Mouse (Mus musculus): ENCODE measurements at regions not wholly inside any gene's neighbourhood (a gene's known extent, or its start where the extent isn't known, plus 50 kb on each side); places are given as distances from the start of the nearest gene placed in this dataset.

DNA sequence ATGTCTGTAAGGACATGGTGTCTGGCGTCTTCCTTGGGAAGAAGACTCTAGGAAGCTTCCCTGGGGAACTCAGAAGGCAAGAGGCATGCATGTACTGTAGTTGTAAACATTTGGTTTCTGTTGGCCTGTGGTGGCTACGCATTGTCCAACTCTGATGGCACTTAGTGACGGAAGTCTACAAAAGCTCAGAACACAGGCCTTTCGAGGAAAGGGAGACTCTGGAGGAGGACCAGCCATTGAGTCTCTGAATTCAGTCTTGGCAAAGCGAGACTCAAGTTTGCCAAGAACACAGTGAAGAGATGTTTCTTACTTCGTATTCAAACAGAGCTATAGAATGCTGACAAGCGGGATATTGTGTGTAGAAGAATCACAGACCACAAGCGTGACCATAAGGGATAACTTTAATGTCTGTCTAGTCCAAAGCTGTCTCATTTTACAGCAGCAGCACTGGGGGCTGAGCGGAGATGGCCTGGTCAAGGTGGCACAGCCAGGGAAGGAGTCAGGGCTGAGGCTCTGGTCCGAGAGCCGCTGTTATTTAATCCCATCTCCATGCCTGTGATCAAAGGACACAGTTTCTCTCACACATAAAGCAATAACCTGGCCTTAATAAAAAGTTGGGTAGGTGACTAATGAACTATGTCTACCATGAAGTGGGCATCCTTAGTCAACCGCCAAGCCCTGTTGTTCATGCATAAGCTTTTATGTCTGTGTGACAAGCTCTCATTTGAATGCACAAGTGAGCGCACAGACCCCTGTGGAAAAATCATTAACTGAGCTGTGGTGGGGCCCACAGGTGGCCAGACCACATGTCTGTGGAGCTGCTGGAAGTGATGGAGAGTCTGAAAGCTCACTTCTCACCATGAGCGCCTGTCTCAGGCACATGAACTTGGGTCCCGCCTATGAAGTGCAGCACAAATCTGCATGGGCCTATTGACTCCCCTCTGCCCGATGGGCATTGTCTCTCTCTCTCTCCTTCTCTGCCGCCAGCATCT, 239.4 kb upstream of the Sall1 start:
- DNase-seq (ENCODE audit: low spot score in 2 of 2) = no peak

DNA sequence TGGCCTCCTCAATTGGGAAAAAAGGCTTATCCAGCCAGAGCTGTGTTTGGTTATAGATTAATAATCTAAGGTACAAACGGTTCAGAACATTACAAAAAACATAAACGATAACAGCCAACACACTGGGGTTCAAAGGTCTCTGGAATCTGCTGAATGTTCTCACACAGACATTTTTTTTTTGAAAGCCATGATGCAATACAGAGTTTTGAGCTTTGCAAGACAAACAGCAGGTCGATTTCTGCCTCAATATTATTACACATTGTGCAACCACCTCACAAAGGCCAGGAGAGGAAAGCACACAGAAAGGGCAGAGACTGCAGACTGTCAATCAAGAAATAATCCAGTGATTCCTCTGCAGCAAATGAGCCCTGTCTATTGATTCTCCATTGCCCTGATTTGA, 235.9 kb upstream of the Sall1 start:
- DNase-seq (ENCODE audit: low spot score in 2 of 2) = no peak

GRCm38 (mm10) chr8:89279142-89279541, 235.2 kb upstream of the Sall1 start:
- no peak for DNase-seq (ENCODE audit: low spot score in 2 of 2)

DNA sequence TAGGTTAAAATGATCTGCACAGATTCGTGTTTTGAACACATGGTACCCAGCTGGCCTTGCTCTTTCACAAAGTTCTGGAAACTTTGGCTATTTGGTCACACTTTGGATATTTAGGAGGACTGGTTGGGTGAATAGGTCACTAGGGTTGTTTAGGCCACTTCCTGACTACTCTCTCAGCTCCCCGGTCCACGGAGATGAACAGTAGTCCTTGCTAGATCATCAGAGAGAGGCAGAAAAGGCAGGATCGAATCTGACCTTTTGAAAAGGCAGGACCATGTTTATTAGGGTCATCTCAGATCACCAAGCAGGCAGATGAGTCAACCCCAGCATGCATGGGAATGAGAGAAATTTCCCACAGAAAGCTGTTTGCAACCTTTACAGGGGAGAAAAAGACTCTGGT, 229.3 kb upstream of the Sall1 start:
- DNase-seq (ENCODE audit: low spot score in 2 of 2) = no peak

DNA sequence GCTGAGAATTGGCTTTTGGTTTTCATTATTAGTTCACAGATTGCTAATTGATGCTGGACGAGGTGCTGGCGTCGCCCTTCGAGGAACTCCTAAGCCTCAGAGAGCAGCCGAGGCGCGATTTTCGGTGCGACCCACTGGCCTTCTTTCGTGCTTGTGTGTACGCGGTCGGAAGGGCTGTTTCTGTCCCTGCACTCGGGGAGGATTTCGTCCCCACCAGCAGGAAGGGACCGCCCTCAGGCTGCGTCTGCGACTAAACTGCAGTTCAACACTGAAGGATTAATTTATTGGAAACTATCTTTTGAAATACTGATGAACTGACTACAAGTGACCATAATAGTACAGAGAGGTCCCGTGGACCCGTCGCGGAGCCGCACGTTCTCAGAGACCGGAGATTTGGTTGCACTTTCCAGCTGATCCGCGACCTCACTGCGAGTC, 228.4 kb upstream of the Sall1 start:
- DNase-seq (ENCODE audit: low spot score in 2 of 2) = no peak

DNA sequence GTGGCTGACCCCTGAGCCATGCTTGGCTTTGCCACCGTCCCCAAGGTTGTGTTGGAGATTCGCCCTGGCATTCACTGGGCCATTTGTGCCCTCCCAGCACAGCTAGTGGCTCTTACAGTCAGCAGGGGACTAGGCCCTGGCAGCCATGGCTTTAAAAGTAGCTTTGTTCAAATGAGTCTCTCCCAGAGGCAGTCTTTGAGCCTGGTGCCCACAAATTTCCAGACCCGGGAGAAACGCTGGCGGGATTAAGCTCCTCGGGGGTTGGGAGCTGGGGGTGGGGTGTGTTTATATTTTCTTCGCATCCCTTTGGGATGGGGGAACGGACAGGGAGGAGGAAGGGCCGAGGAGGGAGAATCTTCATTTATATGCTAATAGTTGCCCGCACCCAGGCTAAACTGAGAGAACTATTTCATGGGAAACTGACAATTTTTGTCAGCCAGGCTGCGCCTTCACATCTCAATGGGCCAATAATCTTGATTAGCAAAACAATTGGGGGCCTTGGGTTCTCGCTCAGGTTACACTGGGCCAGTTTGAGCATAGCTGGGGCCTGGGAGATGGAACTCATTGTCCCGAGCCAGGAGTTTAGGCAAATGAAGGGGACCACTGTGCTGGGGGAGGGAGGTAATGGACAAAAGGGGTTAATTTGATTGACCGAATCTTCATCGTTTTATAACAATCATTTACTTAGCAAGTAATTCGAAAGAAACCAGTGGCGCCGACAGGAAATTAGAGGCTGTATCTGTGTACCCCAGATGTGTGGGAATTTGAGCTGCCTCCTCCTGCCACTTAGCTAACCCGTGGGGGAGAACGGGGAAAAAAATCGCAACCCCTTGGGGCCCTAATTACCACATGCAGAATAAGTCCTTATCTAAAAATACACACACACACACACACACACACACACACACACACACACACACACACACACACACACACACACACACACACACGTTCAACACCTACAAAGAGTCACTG, 227.7 kb upstream of the Sall1 start:
- no peak for DNase-seq (ENCODE audit: low spot score in 2 of 2)

- no peak for DNase-seq (ENCODE audit: low spot score in 2 of 2)
Measured at GRCm38 (mm10) chr8:89270001-89270400, 226.0 kb upstream of the Sall1 start.

DNA sequence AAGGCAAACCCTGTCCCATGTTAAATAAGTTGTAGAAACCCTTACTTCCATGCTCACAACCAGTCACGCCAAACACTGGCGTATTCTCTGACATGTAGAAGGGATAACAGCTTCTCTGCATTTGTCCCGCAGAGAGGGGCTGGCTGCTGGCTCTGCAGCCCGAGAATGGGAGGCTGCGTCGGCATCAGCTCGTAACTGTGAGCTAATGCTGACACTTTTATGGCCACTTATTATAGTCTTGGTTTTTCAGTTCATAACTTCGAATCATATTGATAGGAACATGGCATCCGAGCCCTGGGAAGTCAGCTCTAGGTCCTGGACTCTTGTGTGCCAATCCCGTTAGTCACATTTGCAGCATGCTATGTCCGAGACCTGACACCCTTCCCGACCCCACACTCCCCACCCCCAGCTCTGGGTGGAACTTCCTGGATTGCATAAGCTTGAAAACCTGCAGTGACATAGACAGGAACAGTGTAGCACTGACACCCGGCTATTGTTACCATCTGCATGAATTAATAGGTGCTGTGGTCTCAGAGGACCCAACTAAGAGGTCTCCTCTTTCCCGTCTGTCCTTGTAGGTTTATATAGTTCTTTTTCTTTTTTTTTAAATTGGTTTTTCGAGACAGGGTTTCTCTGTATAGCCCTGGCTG, 217.3 kb upstream of the Sall1 start:
- no peak for DNase-seq (ENCODE audit: low spot score in 2 of 2)

GRCm38 (mm10) chr8:89259881-89260280, 215.9 kb upstream of the Sall1 start:
- DNase-seq (ENCODE audit: low spot score in 2 of 2) = no peak

DNA sequence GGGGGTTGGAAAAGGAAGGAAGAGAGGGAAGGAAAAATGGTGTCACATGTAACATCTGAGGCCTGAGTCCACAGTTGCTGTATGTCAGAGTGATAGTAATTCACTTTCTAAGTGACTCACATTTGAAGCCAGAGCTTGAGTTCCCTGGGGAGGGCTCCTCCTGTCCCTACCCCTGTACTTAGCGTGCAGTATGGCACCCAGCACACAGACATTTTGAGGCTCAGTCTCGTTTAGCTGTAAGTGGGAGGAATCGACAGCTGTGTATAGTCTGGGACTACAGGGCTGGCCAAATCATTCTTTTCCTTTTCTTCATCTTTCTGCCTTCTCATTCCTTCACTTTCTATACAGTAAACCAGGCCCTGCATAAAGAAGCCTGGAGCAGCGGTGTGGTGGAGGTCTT, 202.4 kb upstream of the Sall1 start:
- no peak for DNase-seq (ENCODE audit: low spot score in 2 of 2)

DNA sequence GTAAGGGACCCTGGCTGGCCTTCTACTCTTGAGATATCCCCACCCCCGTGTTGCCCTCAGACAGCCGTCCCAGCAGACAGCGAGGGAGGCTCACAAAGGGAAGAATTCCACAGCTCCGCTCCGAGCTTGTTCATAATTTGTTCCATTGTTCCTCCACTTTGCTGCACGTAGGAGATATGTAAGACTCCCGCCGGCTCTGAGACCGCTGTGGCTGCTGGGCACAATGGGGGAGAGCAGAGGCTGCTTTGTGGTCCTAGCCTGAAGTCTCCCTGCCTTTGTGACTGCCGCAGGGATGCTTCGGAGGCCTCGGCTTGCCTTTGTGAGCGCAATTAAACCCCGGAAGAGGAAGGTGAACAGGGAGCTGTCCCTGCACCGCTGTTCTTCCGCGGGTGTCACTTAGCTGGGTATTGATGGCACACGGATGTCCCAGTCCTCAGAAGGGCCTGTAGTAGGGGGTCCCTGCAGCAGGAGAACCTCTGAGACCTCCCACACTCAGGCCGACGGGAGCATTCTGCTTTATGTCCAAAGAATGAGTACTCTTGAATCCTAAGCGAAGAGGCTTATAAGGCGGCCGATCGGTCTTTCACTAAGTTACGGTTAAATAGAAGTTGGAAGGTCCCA, 201.3 kb upstream of the Sall1 start:
- no peak for DNase-seq (ENCODE audit: low spot score in 2 of 2)

DNA sequence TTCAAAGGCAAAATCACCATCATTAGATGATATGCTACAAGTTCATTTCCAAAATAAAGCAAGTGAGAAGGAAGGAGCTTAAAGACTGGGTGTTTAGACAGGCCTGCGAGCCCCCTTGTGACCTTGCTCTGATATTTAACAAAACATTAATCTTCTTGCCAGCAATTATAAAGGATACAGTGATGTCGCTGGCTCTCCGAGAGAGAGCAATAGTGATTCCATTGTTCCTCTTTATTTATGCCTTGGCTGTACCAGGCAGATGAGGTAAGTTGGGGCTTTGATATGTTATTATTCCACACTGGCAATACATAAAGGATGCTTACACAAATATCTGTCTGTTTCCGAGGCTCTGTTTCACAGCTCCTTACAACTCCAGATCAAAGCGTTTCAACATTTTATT, 197.7 kb upstream of the Sall1 start:
- no peak for DNase-seq (ENCODE audit: low spot score in 2 of 2)

DNA sequence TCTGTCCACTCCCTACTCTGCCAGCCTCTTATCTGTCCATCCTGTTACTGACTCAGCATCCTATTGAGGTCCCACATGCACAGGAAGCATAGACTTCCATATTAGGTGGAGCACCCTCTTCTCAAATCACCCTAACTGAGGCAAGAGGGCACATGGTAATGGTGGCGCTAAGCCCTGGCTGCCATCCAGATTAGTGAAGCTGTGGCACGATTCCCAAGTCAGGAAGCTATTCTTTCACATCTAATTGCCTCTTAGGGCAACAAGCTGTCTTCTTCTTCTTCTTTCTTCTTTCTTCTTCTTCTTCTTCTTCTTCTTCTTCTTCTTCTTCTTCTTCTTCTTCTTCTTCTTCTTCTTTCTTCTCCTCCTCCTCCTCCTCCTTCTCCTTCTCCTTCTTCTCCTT, 195.7 kb upstream of the Sall1 start:
- no peak for DNase-seq (ENCODE audit: low spot score in 2 of 2)

DNA sequence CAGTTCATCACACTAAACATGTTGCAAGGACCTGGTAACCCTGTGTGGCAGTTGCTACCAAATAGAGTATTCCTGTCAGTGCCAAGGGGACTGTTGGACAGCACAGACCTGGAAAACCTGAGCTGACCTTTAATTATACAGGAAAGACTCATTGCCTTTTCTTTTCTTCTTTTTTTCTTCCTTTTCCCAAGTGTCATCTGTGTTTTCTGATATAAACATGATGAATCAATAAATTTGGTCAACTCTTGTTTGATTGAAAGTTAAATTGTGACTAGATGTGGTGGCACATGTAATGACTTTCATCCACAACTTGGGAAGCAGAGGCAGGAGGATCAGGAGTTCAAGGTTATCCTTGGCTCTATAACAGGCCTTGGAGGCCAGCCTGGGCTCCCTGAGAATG, 190.1 kb upstream of the Sall1 start:
- DNase-seq (ENCODE audit: low spot score in 2 of 2) = no peak

GRCm38 (mm10) chr8:89232318-89232717, 188.4 kb upstream of the Sall1 start:
- DNase-seq (ENCODE audit: low spot score in 2 of 2) = no peak

- DNase-seq (ENCODE audit: low spot score in 2 of 2) = no peak
Measured at GRCm38 (mm10) chr8:89229144-89229543, 185.2 kb upstream of the Sall1 start.

- no peak for DNase-seq (ENCODE audit: low spot score in 2 of 2)
Measured at GRCm38 (mm10) chr8:89220870-89221269, 176.9 kb upstream of the Sall1 start.

DNA sequence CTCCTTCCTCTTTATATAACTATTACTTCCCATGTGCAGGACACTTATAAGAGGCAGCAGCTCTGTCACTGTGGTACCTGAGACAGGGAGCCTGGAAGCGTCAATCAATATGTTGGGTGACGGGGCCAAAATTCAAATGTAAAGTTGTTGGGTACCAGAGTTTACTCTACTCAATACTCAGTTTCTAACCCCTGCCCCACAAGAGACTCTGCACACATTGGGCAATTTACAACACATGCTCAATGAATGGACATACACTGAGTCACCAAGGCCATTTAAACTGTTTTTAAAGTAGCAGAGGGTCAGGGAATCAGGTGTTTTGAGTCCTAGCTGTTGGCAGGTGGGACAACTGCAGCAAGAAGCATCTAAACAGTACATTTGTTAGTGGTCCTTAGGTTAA, 176.4 kb upstream of the Sall1 start:
- DNase-seq (ENCODE audit: low spot score in 2 of 2) = no peak

- DNase-seq (ENCODE audit: low spot score in 2 of 2) = no peak
Measured at GRCm38 (mm10) chr8:89219156-89219555, 175.2 kb upstream of the Sall1 start.

- no peak for DNase-seq (ENCODE audit: low spot score in 2 of 2)
Measured at GRCm38 (mm10) chr8:89217689-89218088, 173.7 kb upstream of the Sall1 start.

DNA sequence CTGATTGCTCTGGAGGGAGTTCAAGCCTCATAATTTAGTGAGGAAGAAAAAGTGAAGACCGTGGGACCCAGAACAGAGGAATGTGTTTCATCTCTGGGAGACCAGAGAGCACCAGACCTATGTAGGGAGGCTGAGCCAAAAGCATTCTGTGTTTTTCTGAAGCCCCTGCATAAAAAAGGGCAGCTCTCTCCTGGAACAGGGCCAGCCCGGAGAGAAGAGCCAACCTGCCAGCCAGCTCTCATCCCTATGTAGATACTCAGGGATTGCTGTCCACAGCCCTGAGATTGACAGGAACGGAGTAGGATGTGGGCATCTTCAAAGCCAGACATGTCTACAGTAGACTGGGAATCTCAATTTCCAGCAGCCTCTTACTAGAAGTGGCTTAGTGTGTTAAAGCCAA, 168.0 kb upstream of the Sall1 start:
- DNase-seq (ENCODE audit: low spot score in 2 of 2) = no peak
